Mouse (Mus musculus) thymus, postnatal 25 days (tissue): ENCODE data around the gene Ddx18.

Experiments
- DNase-seq: peaks from one replicate; pipeline ENCODE4 v3.0.0; 2022

The Ddx18 gene

DNA sequence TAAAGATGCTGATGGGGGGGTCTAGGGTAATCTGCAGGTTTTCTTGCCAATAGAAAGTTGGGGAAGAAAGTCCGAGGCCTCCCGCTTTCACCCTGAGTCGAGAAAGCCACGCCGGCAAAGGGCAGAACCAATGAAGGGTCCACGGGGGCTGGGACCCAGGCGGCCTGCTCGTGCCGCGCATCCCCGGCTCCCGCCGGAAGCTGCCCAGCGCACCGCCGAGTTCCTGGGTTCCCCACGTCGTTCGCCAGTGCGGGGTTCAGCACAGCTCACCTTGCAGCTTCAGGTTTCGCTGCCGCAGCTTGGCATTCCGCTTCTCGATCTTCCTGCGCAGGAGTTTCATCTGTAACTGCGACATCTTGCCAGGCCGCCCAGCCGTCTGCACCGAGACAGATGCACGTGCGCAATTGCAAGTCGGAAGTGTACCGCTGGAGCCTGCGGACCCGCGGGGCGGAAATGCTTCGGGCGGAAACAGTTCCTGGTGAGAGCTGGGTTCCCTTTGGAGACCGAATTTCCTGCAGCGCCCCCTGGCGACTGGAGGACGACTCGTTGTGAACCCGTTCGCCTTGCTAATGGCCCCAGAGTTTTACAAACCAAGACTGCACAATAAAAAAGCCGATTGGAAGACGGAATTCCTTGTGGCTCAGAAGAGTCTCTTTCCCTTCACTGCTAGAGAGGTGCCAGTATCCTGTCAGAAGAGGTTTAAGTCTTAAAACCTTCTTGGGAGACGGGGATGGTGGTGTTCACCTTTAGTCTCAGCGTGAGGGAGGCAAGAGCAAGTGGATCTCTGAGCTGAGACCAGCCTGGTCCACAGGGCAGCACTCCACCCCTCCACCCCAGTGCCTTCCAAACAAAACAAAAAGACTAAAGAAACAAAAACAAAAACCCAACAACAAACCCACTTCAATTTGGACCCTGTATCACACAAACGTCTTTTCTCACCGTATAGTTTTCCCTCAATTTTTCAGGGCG lies at the start of gene Ddx18:
Gene Ddx18, minus strand, starts transcription at position 469 of the 969 bp plus-strand sequence.
- DNase-seq: peak; percentile 96

- DNase-seq: peak; percentile 48
Measured at GRCm38 (mm10) chr1:121608000-121608399, 40.2 kb upstream of the Ddx18 start.

DNA sequence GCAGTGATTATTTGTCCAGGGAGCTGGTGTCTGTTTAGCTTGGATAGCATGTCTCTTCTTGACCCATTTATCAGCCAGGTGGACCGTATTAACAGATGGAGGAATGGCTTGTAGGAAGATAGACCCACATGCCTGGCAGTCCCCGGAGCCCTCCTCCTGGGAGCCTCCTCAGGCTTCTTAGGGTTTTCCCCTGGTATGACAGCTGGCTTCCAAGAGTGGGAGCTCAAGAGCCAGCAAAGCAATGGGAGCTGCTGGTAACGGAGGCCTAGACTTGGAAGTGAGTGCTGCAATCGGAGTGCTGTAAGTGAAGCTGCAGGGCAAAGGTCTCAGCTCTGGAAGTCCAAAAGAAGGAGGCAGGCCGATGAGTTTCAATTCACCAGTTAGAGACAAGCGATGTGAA lies 37.3 kb upstream of the Ddx18 start:
- DNase-seq: no peak

GRCm38 (mm10) chr1:121601893-121602292 lies 34.1 kb upstream of the Ddx18 start:
- DNase-seq: no peak

GRCm38 (mm10) chr1:121601084-121601483 lies 33.3 kb upstream of the Ddx18 start:
- no peak for DNase-seq

GRCm38 (mm10) chr1:121598421-121598820 lies 30.6 kb upstream of the Ddx18 start:
- peak; percentile 68 for DNase-seq

GRCm38 (mm10) chr1:121596951-121597625 lies 29.3 kb upstream of the Ddx18 start:
- no peak for DNase-seq

DNA sequence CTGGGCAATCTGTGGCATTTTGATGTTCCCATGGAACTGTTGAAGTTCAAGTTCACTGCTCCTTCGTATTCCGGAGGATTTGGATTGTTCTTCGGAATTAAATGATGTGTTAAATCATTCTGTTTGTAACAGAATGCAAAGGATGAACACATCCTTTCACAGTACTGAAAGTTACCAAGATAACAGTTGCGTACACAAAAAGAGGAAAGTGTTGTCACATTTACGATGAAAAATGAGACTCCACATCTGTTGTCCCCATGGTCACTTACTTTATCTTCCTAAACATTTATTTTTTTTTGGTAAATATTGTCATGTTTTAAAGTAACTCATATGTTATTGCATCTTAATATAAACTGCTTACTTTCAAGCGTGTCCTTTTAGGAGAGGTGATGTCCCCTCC lies 17.0 kb upstream of the Ddx18 start:
- no peak for DNase-seq

- no peak for DNase-seq
Measured at GRCm38 (mm10) chr1:121581133-121581855, 13.5 kb upstream of the Ddx18 start.

- no peak for DNase-seq
Measured at GRCm38 (mm10) chr1:121577491-121577890, 9.7 kb upstream of the Ddx18 start.

DNA sequence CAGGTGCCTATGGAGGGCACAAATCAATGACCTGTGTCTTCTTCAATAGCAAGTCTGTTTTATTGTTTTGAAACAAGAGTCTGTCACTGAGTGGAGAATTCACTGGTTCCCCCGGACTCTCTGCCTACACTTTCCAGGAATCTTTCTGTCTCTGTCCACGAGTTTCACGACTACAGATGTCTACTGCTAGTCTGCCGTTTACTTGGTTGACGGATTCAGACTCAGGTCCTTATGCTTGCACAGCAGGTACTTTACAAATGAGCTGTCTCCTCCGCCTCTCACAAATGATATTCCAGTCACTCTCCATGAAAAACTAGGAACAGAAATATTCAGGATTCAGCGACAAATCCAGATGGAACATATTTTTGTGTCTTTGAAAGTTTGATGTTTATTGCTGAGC lies 2.7 kb upstream of the Ddx18 start:
- no peak for DNase-seq

DNA sequence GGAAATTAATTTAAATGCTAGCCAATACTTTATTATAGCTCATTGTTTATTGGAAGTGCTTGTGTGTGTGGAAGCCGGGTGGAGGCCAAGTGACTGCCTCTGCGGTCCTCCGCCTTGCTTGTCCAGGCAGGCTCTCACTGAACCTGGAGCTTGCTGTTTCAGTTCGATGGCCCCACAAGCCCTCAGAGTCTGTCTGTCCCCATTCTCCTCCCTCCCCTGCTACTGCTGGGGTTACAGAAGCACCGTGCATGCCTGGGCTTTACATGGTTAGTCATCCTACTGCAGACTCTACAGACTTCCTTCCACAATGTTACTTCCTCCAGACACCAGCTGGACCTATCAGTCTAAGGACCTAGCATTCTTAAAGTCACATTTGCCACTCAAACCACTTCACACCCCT lies 9.9 kb downstream of the Ddx18 start:
- DNase-seq: no peak

- no peak for DNase-seq
Measured at GRCm38 (mm10) chr1:121551457-121551835, 16.3 kb downstream of the Ddx18 start.

- DNase-seq: no peak
Measured at GRCm38 (mm10) chr1:121550801-121551456, 16.9 kb downstream of the Ddx18 start.

GRCm38 (mm10) chr1:121549456-121549855 lies 18.3 kb downstream of the Ddx18 start:
- no peak for DNase-seq

GRCm38 (mm10) chr1:121548667-121549066 lies 19.1 kb downstream of the Ddx18 start:
- DNase-seq: no peak

DNA sequence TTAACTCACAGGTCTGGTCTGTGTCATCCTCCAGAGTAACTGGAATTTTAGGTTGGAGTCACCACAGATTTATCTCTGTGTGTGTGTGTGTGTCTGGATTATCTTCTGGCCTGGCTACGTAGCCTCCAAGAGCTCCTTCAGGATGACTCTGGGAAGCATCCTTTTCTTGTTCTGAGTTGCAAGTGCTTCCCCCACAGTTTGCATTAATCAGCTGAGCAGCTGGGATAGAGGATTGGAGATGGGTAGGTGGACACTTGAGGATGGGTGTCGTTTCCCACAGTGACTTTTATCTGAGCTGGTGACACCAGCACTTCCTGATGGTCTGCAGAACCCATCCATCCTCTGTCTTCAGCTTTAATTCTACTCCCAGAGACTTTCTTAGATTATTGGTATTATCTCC lies 20.9 kb downstream of the Ddx18 start:
- no peak for DNase-seq

GRCm38 (mm10) chr1:121540361-121540760 lies 27.4 kb downstream of the Ddx18 start:
- DNase-seq: no peak

- DNase-seq: no peak
Measured at GRCm38 (mm10) chr1:121531439-121531838, 36.4 kb downstream of the Ddx18 start.

GRCm38 (mm10) chr1:121529286-121529685 lies 38.5 kb downstream of the Ddx18 start:
- no peak for DNase-seq

- no peak for DNase-seq
Measured at GRCm38 (mm10) chr1:121528399-121528720, 39.4 kb downstream of the Ddx18 start, which contains the start of gene Htr5b. Htr5b (minus strand) TSS chr1:121528465.

DNA sequence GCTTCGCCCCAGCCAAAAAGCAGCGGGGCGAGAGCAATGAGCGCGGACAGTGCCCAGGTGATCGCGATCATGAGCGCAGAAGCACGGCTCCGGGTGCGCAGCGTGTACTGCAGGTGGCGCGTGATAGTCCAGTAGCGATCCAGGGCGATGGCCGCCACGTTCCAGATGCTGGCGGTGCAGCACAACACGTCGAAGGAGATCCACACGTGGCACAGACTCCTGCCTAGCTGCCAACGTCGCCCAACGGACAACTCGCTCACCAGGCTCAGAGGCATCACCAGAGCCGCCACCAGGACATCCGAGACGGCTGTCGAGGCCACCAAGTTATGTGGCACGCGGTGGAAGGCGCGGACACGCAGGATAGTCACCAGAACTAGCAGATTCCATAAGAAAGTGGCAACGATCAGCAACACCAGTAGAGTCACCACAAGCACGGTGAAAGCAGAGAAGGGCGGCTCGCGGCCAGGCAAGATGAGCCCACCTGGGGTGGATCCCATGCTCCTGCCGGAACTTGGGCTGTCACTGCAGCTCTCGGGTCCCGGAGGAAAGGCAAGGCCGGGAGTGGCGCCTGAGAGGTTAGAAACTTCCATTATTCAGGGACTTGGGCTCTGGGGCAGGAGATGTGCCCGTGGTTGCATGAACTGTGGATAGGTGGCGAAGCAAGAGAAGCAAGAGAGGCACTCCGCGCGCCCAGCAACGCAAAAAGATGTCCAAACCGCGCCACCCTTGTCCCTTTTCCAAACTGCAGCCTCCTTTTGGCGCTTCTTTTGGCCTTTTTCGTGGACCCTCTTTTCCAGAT lies 40.0 kb downstream of the Ddx18 start:
- no peak for DNase-seq
